Mouse (Mus musculus) stomach, embryonic 16.5 days (tissue): Measurements from ENCODE around the gene Insc. TPM values are rescaled to one million over a fixed set of nuclear protein-coding genes. Genes with fewer than 3 reads are reported as not detected.

Experiments
- ATAC-seq: fragments of 200-750 bp; cut with Nextera tagmentation; 2 replicates; pipeline ENCODE4 v1.8.0; 2017; ENCODE audit warnings: moderate number of reproducible peaks, moderate TSS enrichment; ENCODE audit not compliant: insufficient read depth, low FRiP score
- H3K27ac ChIP-seq: fragments of 300-500 bp; sonication (generic); 2 replicates; pipeline ENCODE4 v1.5.1; 2014; ENCODE audit warnings: low read length
- H3K27me3 ChIP-seq: fragments of 300-500 bp; sonication (generic); 2 replicates; pipeline ENCODE4 v1.6.1; 2014; ENCODE audit warnings: low read length, control low read depth, mixed read lengths; ENCODE audit not compliant: control insufficient read depth, insufficient read depth
- H3K36me3 ChIP-seq: fragments of 300-500 bp; sonication (generic); 2 replicates; pipeline ENCODE4 v1.6.1; 2014; ENCODE audit warnings: low read length; ENCODE audit not compliant: control insufficient read depth, insufficient read depth
- H3K4me1 ChIP-seq: fragments of 300-500 bp; sonication (generic); 2 replicates; pipeline ENCODE4 v1.6.1; 2014; ENCODE audit warnings: low read length, control low read depth, mixed read lengths; ENCODE audit not compliant: control insufficient read depth, insufficient read depth
- H3K4me2 ChIP-seq: fragments of 300-500 bp; sonication (generic); 2 replicates; pipeline ENCODE4 v1.6.1; 2014; ENCODE audit warnings: low read depth, low read length, mixed read lengths
- H3K4me3 ChIP-seq: fragments of 300-500 bp; sonication (generic); replicated peaks from 2 replicates; pipeline ENCODE4 v1.5.1; 2014; ENCODE audit warnings: mild to moderate bottlenecking, low read length
- H3K9ac ChIP-seq: fragments of 300-500 bp; sonication (generic); 2 replicates; pipeline ENCODE4 v1.6.1; 2014; ENCODE audit warnings: low read length
- H3K9me3 ChIP-seq: fragments of 300-500 bp; sonication (generic); replicated peaks from 2 replicates; pipeline ENCODE4 v1.6.1; 2016; ENCODE audit warnings: low read length, control low read depth; ENCODE audit not compliant: control insufficient read depth
- WGBS: fragments of 180-500 bp; shearing (Covaris S2); extraction: QIAGEN DNeasy Blood & Tissue Kit; methylation state at CpG from one replicate; pipeline ENCODE4 v1.1.7; 2014; 5-methylcytosine and 5-hydroxymethylcytosine counted together
- polyA plus RNA-seq: library from polyadenylated mRNA; unstranded; fragments of >200 nt; fragmentation: Nextera tagmentation; extraction: Ambion mirVana; gene quantifications from 2 replicates; pipeline ENCODE4 v1.2.1, GENCODE M21; 2015

Gene Insc
- polyA plus RNA-seq, 1 experiment from 2014 or later: 29.6 TPM

GRCm38 (mm10) chr7:114805311-114805710 lies 61.8 kb downstream of the Insc start:
- H3K4me3 ChIP-seq: no peak overlapping the region
- no peak overlapping the region for H3K9ac ChIP-seq
- ATAC-seq: no peak
- WGBS: 57% methylated on average over 2 of the region's 2 CpGs
- no peak overlapping the region for H3K27ac ChIP-seq
- no peaks in the 10 kb centered on the region for H3K27me3 ChIP-seq
- H3K4me1 ChIP-seq: 0 out of 2 replicates have a peak, but pooled peaks cover 3% of the 10 kb centered on the region
- no peaks in the 10 kb centered on the region for H3K36me3 ChIP-seq
- no peaks in the 10 kb centered on the region for H3K9me3 ChIP-seq
- H3K4me2 ChIP-seq: no peak overlapping the region

- 49% methylated on average over 5 of the region's 5 CpGs for WGBS
- Histone ChIP-seq H3K4me2 (no peak overlapping the region), H3K9ac (no peak overlapping the region), H3K27ac (peak overlapping the region; percentile 66), H3K27me3 (no peaks in the 10 kb centered on the region), H3K9me3 (no peaks in the 10 kb centered on the region), H3K36me3 (no peaks in the 10 kb centered on the region), H3K4me1 (0 out of 2 replicates have a peak, but pooled peaks cover 3% of the 10 kb centered on the region), H3K4me3 (no peak overlapping the region)
- ATAC-seq: peak; percentile 66; the same call in 1 of the 2 replicates
Observed at GRCm38 (mm10) chr7:114807343-114807742, 63.8 kb downstream of the Insc start.

- Histone ChIP-seq H3K36me3 (no peaks in the 10 kb centered on the region), H3K9ac (no peak overlapping the region), H3K27me3 (no peaks in the 10 kb centered on the region), H3K9me3 (no peaks in the 10 kb centered on the region), H3K4me1 (0 out of 2 replicates have a peak, but pooled peaks cover 3% of the 10 kb centered on the region), H3K27ac (no peak overlapping the region), H3K4me3 (no peak overlapping the region), H3K4me2 (no peak overlapping the region)
- WGBS: 86% methylated on average over 3 of the region's 3 CpGs
- no peak for ATAC-seq
Observed at GRCm38 (mm10) chr7:114808341-114808740, 64.8 kb downstream of the Insc start.

GRCm38 (mm10) chr7:114817291-114817806 lies 73.9 kb downstream of the Insc start:
- no peak overlapping the region for H3K4me2 ChIP-seq
- H3K9me3 ChIP-seq: no peaks in the 10 kb centered on the region
- H3K27ac ChIP-seq: no peak overlapping the region
- WGBS: 11% methylated on average over 6 of the region's 6 CpGs
- peak overlapping the region; percentile 46; the same call in 1 of the 2 replicates for H3K9ac ChIP-seq
- H3K4me3 ChIP-seq: no peak overlapping the region
- H3K36me3 ChIP-seq: no peaks in the 10 kb centered on the region
- H3K4me1 ChIP-seq: peaks cover 4% of the 10 kb centered on the region; the same call in 1 of the 2 replicates
- peak; percentile 84 for ATAC-seq
- H3K27me3 ChIP-seq: peaks cover 4% of the 10 kb centered on the region; the same call in 1 of the 2 replicates

- no peak overlapping the region for H3K4me2 ChIP-seq
- peaks cover 4% of the 10 kb centered on the region; the same call in 1 of the 2 replicates for H3K4me1 ChIP-seq
- ATAC-seq: no peak
- H3K27me3 ChIP-seq: peaks cover 4% of the 10 kb centered on the region; the same call in 1 of the 2 replicates
- H3K9me3 ChIP-seq: no peaks in the 10 kb centered on the region; the same call in 1 of the 2 replicates
- H3K9ac ChIP-seq: no peak overlapping the region
- no peaks in the 10 kb centered on the region for H3K36me3 ChIP-seq
- no peak overlapping the region for H3K27ac ChIP-seq
- no peak overlapping the region for H3K4me3 ChIP-seq
- WGBS: 35% methylated on average over 5 of the region's 5 CpGs
Observed at GRCm38 (mm10) chr7:114817879-114818278, 74.4 kb downstream of the Insc start.

GRCm38 (mm10) chr7:114818351-114818750 lies 74.9 kb downstream of the Insc start:
- Histone ChIP-seq H3K9me3 (no peaks in the 10 kb centered on the region; the same call in 1 of the 2 replicates), H3K27me3 (peaks cover 4% of the 10 kb centered on the region; the same call in 1 of the 2 replicates), H3K9ac (no peak overlapping the region), H3K27ac (no peak overlapping the region), H3K4me3 (no peak overlapping the region), H3K4me1 (peaks cover 4% of the 10 kb centered on the region; the same call in 1 of the 2 replicates), H3K36me3 (no peaks in the 10 kb centered on the region), H3K4me2 (no peak overlapping the region)
- ATAC-seq: no peak
- 80% methylated on average over 3 of the region's 3 CpGs for WGBS

GRCm38 (mm10) chr7:114818836-114819235 lies 75.3 kb downstream of the Insc start:
- H3K9ac ChIP-seq: no peak overlapping the region
- no peak overlapping the region for H3K27ac ChIP-seq
- no peaks in the 10 kb centered on the region; the same call in 1 of the 2 replicates for H3K9me3 ChIP-seq
- ATAC-seq: no peak
- no peaks in the 10 kb centered on the region for H3K36me3 ChIP-seq
- no peak overlapping the region for H3K4me3 ChIP-seq
- WGBS: 74% methylated on average over 8 of the region's 8 CpGs
- H3K4me1 ChIP-seq: peaks cover 4% of the 10 kb centered on the region; the same call in 1 of the 2 replicates
- no peak overlapping the region for H3K4me2 ChIP-seq
- H3K27me3 ChIP-seq: peaks cover 4% of the 10 kb centered on the region; the same call in 1 of the 2 replicates

GRCm38 (mm10) chr7:114822736-114823135 lies 79.2 kb downstream of the Insc start:
- H3K4me2 ChIP-seq: no peak overlapping the region
- H3K27me3 ChIP-seq: peaks cover 4% of the 10 kb centered on the region; the same call in 1 of the 2 replicates
- no peak for ATAC-seq
- no peaks in the 10 kb centered on the region for H3K4me1 ChIP-seq
- no peaks in the 10 kb centered on the region for H3K36me3 ChIP-seq
- WGBS: 89% methylated on average over 2 of the region's 2 CpGs
- no peak overlapping the region for H3K9ac ChIP-seq
- no peak overlapping the region for H3K27ac ChIP-seq
- no peaks in the 10 kb centered on the region; the same call in 1 of the 2 replicates for H3K9me3 ChIP-seq
- no peak overlapping the region for H3K4me3 ChIP-seq

GRCm38 (mm10) chr7:114827360-114827759 lies 83.9 kb downstream of the Insc start:
- Histone ChIP-seq H3K9me3 (no peaks in the 10 kb centered on the region; the same call in 1 of the 2 replicates), H3K4me2 (no peak overlapping the region), H3K4me1 (no peaks in the 10 kb centered on the region), H3K27me3 (no peaks in the 10 kb centered on the region), H3K9ac (no peak overlapping the region), H3K36me3 (no peaks in the 10 kb centered on the region), H3K4me3 (no peak overlapping the region), H3K27ac (no peak overlapping the region)
- ATAC-seq: no peak
- 46% methylated on average over 4 of the region's 4 CpGs for WGBS
